Mouse (Mus musculus) left cerebral cortex, postnatal 10 days (tissue): Measurements from ENCODE around the gene Mul1. TPM values are rescaled to one million over a fixed set of nuclear protein-coding genes. Genes with fewer than 3 reads are reported as not detected.

Experiments
- DNase-seq, 2 experiments: peaks; one replicate each; pipeline ENCODE4 v3.0.0; 2021 to 2022; ENCODE audit warnings: low spot score in 2 of 2, mixed read lengths in 1 of 2; ENCODE audit errors: extremely low spot score in 1 of 2
- intact Hi-C: fragments of 180-260 bp; cut with DNase I; formaldehyde crosslinking; loops from one replicate; pipeline ENCODE4 v1.15.1; 2025
- total RNA-seq, 2 experiments: library from RNA; stranded (reverse); gene quantifications; 2 replicates each; pipeline ENCODE4 v1.2.3; 2021

Mul1 gene
- total RNA-seq, 2 experiments from 2014 or later, result 41.9 to 46.8 TPM

DNA sequence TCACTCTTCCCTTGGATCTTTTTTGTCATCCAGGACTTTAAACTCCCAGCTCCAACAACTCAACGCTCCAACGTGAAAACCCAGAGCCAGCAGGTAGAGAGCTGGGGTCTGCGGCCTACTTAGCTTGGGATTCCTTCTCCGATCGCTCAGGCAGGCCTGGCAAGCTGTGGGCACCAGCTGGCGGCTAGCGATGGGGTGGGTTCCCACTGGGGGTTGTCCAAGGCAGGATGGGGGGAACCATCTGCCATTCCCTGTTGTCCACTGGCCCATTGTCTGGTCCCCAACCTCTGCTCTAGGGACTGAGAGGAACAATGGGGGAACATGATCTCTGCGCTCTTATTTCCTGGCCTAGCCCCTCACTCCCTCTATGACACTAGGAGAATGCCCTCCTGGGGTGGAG lies 53.8 kb downstream of the Mul1 start:
- no peak for DNase-seq
- intact Hi-C loops, result no loop called here

DNA sequence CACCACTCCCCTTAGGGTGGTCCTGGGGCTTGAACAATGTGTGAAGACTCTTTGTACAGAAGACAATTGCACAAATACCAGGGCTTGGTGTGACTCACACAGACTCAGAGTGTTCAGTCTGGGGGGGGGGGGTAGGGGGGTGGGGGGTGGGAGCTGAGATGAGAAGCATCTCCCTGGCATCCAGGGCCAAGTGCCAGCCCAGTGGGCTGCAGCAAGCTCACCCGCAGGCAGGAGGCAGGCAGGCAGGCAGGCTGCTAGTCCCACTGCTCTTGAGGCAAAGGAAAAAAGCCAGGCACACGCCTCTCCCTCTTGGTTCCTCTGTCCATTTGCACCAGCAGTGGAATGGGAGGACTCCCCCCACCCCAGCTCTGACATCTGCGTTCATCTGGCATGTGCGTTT lies 56.6 kb downstream of the Mul1 start:
- no peak for DNase-seq
- intact Hi-C loops, result no loop called here

Other genes starting within 250 kb of the Mul1 start
- 100 to 1,000 TPM; 153 to 154 TPM for gene Hp1bp3, start 218.4 kb upstream of the Mul1 start, total RNA-seq
- gene Sh2d5, start 184.3 kb upstream of the Mul1 start, total RNA-seq, result 10 to 100 TPM; 21.1 to 22.0 TPM
- gene Kif17, start 184.2 kb upstream of the Mul1 start, total RNA-seq, result 10 to 100 TPM; 15.1 to 15.4 TPM
- 100 to 1,000 TPM; 112 to 114 TPM for gene Ddost, start 129.9 kb upstream of the Mul1 start, total RNA-seq
- gene Pink1, start 108.4 kb upstream of the Mul1 start, total RNA-seq, result 100 to 1,000 TPM; 148 to 152 TPM
- 1 to 10 TPM; 2.0 to 3.4 TPM for gene Cda, start 66.7 kb upstream of the Mul1 start, total RNA-seq
- gene Fam43b, start 38.1 kb upstream of the Mul1 start, total RNA-seq, result 10 to 100 TPM; 33.5 to 39.5 TPM
- 100 to 1,000 TPM; 377 to 385 TPM for gene Camk2n1, start 19.6 kb downstream of the Mul1 start, total RNA-seq
- 1 to 10 TPM; 3.6 to 4.0 TPM for gene Vwa5b1, start 201.2 kb downstream of the Mul1 start, total RNA-seq